11 mouse cellular contexts compared by ENCODE assay signal in the genomic region with DNA sequence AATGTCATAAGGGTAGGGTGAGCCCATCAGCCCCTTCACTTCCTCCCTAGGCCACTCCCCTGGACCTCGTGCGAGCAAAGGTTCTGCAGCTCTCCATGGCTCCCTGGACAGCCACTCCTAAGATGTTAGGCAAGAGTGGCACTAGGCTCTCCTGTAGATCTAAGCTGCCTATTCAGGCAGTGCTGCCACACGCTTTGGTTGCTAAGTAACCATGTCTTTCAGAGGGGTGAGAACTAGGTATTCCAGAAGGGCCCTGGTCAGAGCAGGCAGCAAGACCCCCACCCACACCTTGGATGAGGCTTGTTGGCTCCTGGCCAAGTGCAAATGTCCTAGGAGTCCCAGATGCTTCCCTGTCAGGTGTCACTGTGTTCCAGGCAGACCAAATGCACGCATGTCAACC. TPM values are rescaled to one million over a fixed set of nuclear protein-coding genes. Genes with fewer than 3 reads are reported as not detected.
A peak's percentile ranks its signal among the peaks of the same experiment; 100 is the strongest.
DNase-seq lines count a peak whose midpoint lies in the region; ATAC-seq and TF ChIP-seq lines count a peak whose summit lies in the region.
"Had no signal": no experiment of that assay in that cellular context is flagged by ENCODE, and none has a peak within 500 bp of the region (broad histone marks: within the 10 kb centered on the region; RNA-seq: fewer than 3 reads in every experiment).

No protein-coding gene starts in this region.

- H3K4me1 ChIP-seq in lung, embryonic 14.5 days (ENCODE audit: insufficient read depth), result peaks cover 32% of the 10 kb centered on the region
- H3K4me1 ChIP-seq in forebrain, embryonic 13.5 days, result peaks cover 24% of the 10 kb centered on the region
- peaks cover 56% of the 10 kb centered on the region for H3K4me1 ChIP-seq in limb, embryonic 13.5 days
- peaks cover 49% of the 10 kb centered on the region for H3K4me1 ChIP-seq in heart, embryonic 12.5 days (replicated peaks)

- no peak overlapping the region for H3K4me3 ChIP-seq in lung, embryonic 14.5 days (ENCODE audit: low read depth, low read length)
- no peak overlapping the region for H3K4me3 ChIP-seq in forebrain, embryonic 13.5 days
- no peak overlapping the region for H3K4me3 ChIP-seq in limb, embryonic 13.5 days
- no peak overlapping the region for H3K4me3 ChIP-seq in heart, embryonic 12.5 days

- 0 out of 2 replicates have a peak overlapping the region, but pooled peaks have one; percentile 6 for H3K27ac ChIP-seq in lung, embryonic 14.5 days (ENCODE audit: low read depth)
- no peak overlapping the region for H3K27ac ChIP-seq in forebrain, embryonic 13.5 days
- peak overlapping the region; percentile 69 for H3K27ac ChIP-seq in limb, embryonic 13.5 days
- no peak overlapping the region for H3K27ac ChIP-seq in heart, embryonic 12.5 days (ENCODE audit: poor library complexity, severe bottlenecking)
- H3K27ac ChIP-seq: macrophage had no signal

- no peaks in the 10 kb centered on the region for H3K9me3 ChIP-seq in lung, embryonic 14.5 days (ENCODE audit: low read depth, low read length)
- no peaks in the 10 kb centered on the region for H3K9me3 ChIP-seq in forebrain, embryonic 13.5 days (replicated peaks)
- no peaks in the 10 kb centered on the region for H3K9me3 ChIP-seq in limb, embryonic 13.5 days
- no peaks in the 10 kb centered on the region for H3K9me3 ChIP-seq in heart, embryonic 12.5 days (replicated peaks)
- H3K9me3 ChIP-seq: G1E had no signal

- DNase-seq in lung, embryonic 14.5 days, result peak; percentile 26
- DNase-seq in lung, postnatal 25 days (ENCODE audit: low spot score), result no peak
- peak; percentile 32 for DNase-seq in retina, postnatal 1 day
- DNase-seq in left cerebral cortex, adult 11 months (ENCODE audit: low spot score), result no peak
- DNase-seq in urinary bladder, postnatal 25 days (ENCODE audit: low spot score), result no peak
- DNase-seq: right cerebral cortex, adult 18-20 months had no signal

- no peaks in the 10 kb centered on the region for H3K27me3 ChIP-seq in lung, embryonic 14.5 days (ENCODE audit: insufficient read depth, low read length)
- no peaks in the 10 kb centered on the region for H3K27me3 ChIP-seq in forebrain, embryonic 13.5 days
- H3K27me3 ChIP-seq in limb, embryonic 13.5 days, result no peaks in the 10 kb centered on the region
- H3K27me3 ChIP-seq in heart, embryonic 12.5 days (replicated peaks), result no peaks in the 10 kb centered on the region

- H3K36me3 ChIP-seq in lung, embryonic 14.5 days (ENCODE audit: insufficient read depth), result no peaks in the 10 kb centered on the region
- H3K36me3 ChIP-seq in forebrain, embryonic 13.5 days (ENCODE audit: poor library complexity, severe bottlenecking), result no peaks in the 10 kb centered on the region
- H3K36me3 ChIP-seq in limb, embryonic 13.5 days, result no peaks in the 10 kb centered on the region
- H3K36me3 ChIP-seq in heart, embryonic 12.5 days, result no peaks in the 10 kb centered on the region
- H3K36me3 ChIP-seq: G1E had no signal

- 39% methylated on average over 4 of the region's 4 CpGs for WGBS in lung, embryonic 14.5 days
- WGBS in forebrain, embryonic 13.5 days, result 17% methylated on average over 4 of the region's 4 CpGs
- 46% methylated on average over 4 of the region's 4 CpGs for WGBS in limb, embryonic 13.5 days
- WGBS in heart, embryonic 12.5 days, result 46% methylated on average over 4 of the region's 4 CpGs

- peak; percentile 28; the same call in 1 of the 2 replicates for ATAC-seq in lung, embryonic 14.5 days (ENCODE audit: insufficient read depth)
- ATAC-seq in forebrain, embryonic 13.5 days, result peak; percentile 41
- ATAC-seq in limb, embryonic 13.5 days (ENCODE audit: low FRiP score, low read depth), result no peak
- ATAC-seq in heart, embryonic 12.5 days (ENCODE audit: insufficient number of reproducible peaks, low FRiP score), result no peak

- no peak for TF ChIP-seq CTCF in lung, embryonic 14.5 days (IDR thresholded peaks at IDR 0.05; ENCODE audit: low read depth)

- peak overlapping the region; percentile 6; the same call in 1 of the 2 replicates for H3K9ac ChIP-seq in lung, embryonic 14.5 days
- no peak overlapping the region for H3K9ac ChIP-seq in forebrain, embryonic 13.5 days
- no peak overlapping the region for H3K9ac ChIP-seq in limb, embryonic 13.5 days
- no peak overlapping the region for H3K9ac ChIP-seq in heart, embryonic 12.5 days

- no peak overlapping the region for H3K4me2 ChIP-seq in lung, embryonic 14.5 days
- no peak overlapping the region for H3K4me2 ChIP-seq in forebrain, embryonic 13.5 days
- H3K4me2 ChIP-seq in limb, embryonic 13.5 days (replicated peaks), result no peak overlapping the region
- H3K4me2 ChIP-seq in heart, embryonic 12.5 days, result no peak overlapping the region

RNA-seq across cellular contexts. Expression of gene Tnnt3, which starts 7.9 kb away (rescaled TPM):
- polyA plus RNA-seq in lung, embryonic 14.5 days (2014; fragmentation: Nextera tagmentation; extraction: Ambion mirVana), result 1.5 and 2.5 TPM in 2 replicates
- polyA plus RNA-seq in forebrain, embryonic 13.5 days (2015; fragmentation: Nextera tagmentation; extraction: Ambion mirVana), result 0.28 and 0.77 TPM in 2 replicates
- 60.9 and 62.3 TPM in 2 replicates for polyA plus RNA-seq in limb, embryonic 13.5 days (2015; fragmentation: Nextera tagmentation; extraction: Ambion mirVana)
- polyA plus RNA-seq in heart, embryonic 12.5 days (2016; fragmentation: Nextera tagmentation; extraction: Ambion mirVana), result 6.4 and 9.3 TPM in 2 replicates
- polyA plus RNA-seq: G1E, macrophage had no signal

RNA-seq across cellular contexts. Expression of gene Mrpl23, which starts 26.0 kb away (rescaled TPM):
- 20.3 and 31.0 TPM in 2 replicates for polyA plus RNA-seq in lung, embryonic 14.5 days (2014; fragmentation: Nextera tagmentation; extraction: Ambion mirVana)
- 16.2 and 16.5 TPM in 2 replicates for polyA plus RNA-seq in forebrain, embryonic 13.5 days (2015; fragmentation: Nextera tagmentation; extraction: Ambion mirVana)
- 27.3 and 35.1 TPM in 2 replicates for polyA plus RNA-seq in limb, embryonic 13.5 days (2015; fragmentation: Nextera tagmentation; extraction: Ambion mirVana)
- 12.0 and 15.2 TPM in 2 replicates for polyA plus RNA-seq in heart, embryonic 12.5 days (2016; fragmentation: Nextera tagmentation; extraction: Ambion mirVana)

RNA-seq across cellular contexts. Expression of gene Lsp1, which starts 45.9 kb away (rescaled TPM):
- 98.0 and 99.6 TPM in 2 replicates for polyA plus RNA-seq in lung, embryonic 14.5 days (2014; fragmentation: Nextera tagmentation; extraction: Ambion mirVana)
- polyA plus RNA-seq in forebrain, embryonic 13.5 days (2015; fragmentation: Nextera tagmentation; extraction: Ambion mirVana), result 4.2 TPM in 2 replicates
- polyA plus RNA-seq in limb, embryonic 13.5 days (2015; fragmentation: Nextera tagmentation; extraction: Ambion mirVana), result 46.3 and 49.8 TPM in 2 replicates
- 33.4 and 38.4 TPM in 2 replicates for polyA plus RNA-seq in heart, embryonic 12.5 days (2016; fragmentation: Nextera tagmentation; extraction: Ambion mirVana)

Comparison
In these comparisons a context has a peak if more than half of its experiments do, and no peak if none do; other contexts are left out.
1. DNase-seq: peak in lung, embryonic 14.5 days (single experiment) and retina, postnatal 1 day (single experiment); none in lung, postnatal 25 days (single experiment), left cerebral cortex, adult 11 months (single experiment) and urinary bladder, postnatal 25 days (single experiment).
2. ATAC-seq: peak in lung, embryonic 14.5 days (single experiment) and forebrain, embryonic 13.5 days (single experiment); none in limb, embryonic 13.5 days (single experiment) and heart, embryonic 12.5 days (single experiment).
3. H3K27ac ChIP-seq: peak in lung, embryonic 14.5 days (single experiment) and limb, embryonic 13.5 days (single experiment); none in forebrain, embryonic 13.5 days (single experiment) and heart, embryonic 12.5 days (single experiment).